Mouse (Mus musculus) c-Kit-positive CD71-negative TER-119-negative erythroid progenitor cells, embryonic 14.5 days (primary cell): ENCODE results near the gene Dscam.

ENCODE experiments used
- DNase-seq: peaks from one replicate; pipeline ENCODE4 v3.0.0-alpha.2; 2013; ENCODE audit warnings: low read depth

Gene Dscam

GRCm38 (mm10) chr16:96759081-96759603, 411.4 kb downstream of the Dscam start:
- DNase-seq, result no peak

- no peak for DNase-seq
Measured at GRCm38 (mm10) chr16:96758381-96758780, 412.2 kb downstream of the Dscam start.

GRCm38 (mm10) chr16:96757588-96758313, 412.8 kb downstream of the Dscam start:
- DNase-seq, result no peak

- DNase-seq, result no peak
Measured at GRCm38 (mm10) chr16:96756994-96757393, 413.6 kb downstream of the Dscam start.

- no peak for DNase-seq
Measured at GRCm38 (mm10) chr16:96754971-96755504, 415.5 kb downstream of the Dscam start.

- DNase-seq, result no peak
Measured at GRCm38 (mm10) chr16:96754381-96754780, 416.2 kb downstream of the Dscam start.

- no peak for DNase-seq
Measured at GRCm38 (mm10) chr16:96753781-96754173, 416.8 kb downstream of the Dscam start.

- DNase-seq, result no peak
Measured at GRCm38 (mm10) chr16:96753164-96753780, 417.3 kb downstream of the Dscam start.

- DNase-seq, result no peak
Measured at GRCm38 (mm10) chr16:96742475-96743255, 427.9 kb downstream of the Dscam start.

- no peak for DNase-seq
Measured at GRCm38 (mm10) chr16:96741336-96741735, 429.2 kb downstream of the Dscam start.

- DNase-seq, result no peak
Measured at GRCm38 (mm10) chr16:96740073-96741055, 430.2 kb downstream of the Dscam start.

- DNase-seq, result no peak
Measured at GRCm38 (mm10) chr16:96736501-96736900, 434.1 kb downstream of the Dscam start.

- no peak for DNase-seq
Measured at GRCm38 (mm10) chr16:96730881-96731280, 439.7 kb downstream of the Dscam start.

GRCm38 (mm10) chr16:96727836-96728774, 442.4 kb downstream of the Dscam start:
- no peak for DNase-seq

- no peak for DNase-seq
Measured at GRCm38 (mm10) chr16:96725071-96725724, 445.4 kb downstream of the Dscam start.

GRCm38 (mm10) chr16:96724591-96724990, 446.0 kb downstream of the Dscam start:
- DNase-seq, result no peak

GRCm38 (mm10) chr16:96724123-96724522, 446.4 kb downstream of the Dscam start:
- DNase-seq, result no peak

GRCm38 (mm10) chr16:96723066-96723669, 447.4 kb downstream of the Dscam start:
- DNase-seq, result no peak

GRCm38 (mm10) chr16:96722135-96722534, 448.4 kb downstream of the Dscam start:
- DNase-seq, result no peak
